Mouse (Mus musculus) adrenal gland, adult 2 months (tissue): ENCODE measurements around the gene Lypd6b. TPM values are rescaled to one million over a fixed set of nuclear protein-coding genes. Genes with fewer than 3 reads are reported as not detected.

Experiments used
- DNase-seq: peaks from one replicate; pipeline ENCODE4 v3.0.0; 2021
- polyA plus RNA-seq: library from polyadenylated mRNA; depleted of rRNA; stranded (reverse); fragments of >200 nt; gene quantifications from 2 replicates; pipeline ENCODE4 v1.2.3, GENCODE M21; 2012
- total RNA-seq, 2 experiments: library from RNA; stranded (reverse); gene quantifications; 2 replicates each; pipeline ENCODE4 v1.2.3; 2021

Gene Lypd6b
- total and polyA plus RNA-seq, 3 experiments, result 0.06 to 1.1 TPM; not detected in 1

DNA sequence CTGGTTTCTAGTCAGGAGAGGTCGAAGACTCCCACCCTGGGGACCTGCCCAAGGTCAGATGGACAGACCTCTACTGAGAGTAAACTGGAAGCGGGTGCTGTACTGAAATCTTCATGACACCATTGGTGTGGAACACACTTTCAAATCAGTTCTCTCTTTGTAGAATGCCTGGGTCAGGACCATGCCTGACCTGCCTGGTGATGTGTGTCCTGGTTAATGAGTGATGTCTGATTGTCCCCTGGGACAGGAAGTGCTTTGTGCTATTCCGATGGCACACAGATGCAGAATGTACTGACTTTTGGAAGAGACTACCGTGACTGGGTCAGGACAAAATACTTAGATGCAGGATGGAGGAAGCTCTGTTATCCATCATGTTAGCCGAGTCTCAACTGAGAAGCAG, 17.0 kb upstream of the Lypd6b start:
- no peak for DNase-seq

DNA sequence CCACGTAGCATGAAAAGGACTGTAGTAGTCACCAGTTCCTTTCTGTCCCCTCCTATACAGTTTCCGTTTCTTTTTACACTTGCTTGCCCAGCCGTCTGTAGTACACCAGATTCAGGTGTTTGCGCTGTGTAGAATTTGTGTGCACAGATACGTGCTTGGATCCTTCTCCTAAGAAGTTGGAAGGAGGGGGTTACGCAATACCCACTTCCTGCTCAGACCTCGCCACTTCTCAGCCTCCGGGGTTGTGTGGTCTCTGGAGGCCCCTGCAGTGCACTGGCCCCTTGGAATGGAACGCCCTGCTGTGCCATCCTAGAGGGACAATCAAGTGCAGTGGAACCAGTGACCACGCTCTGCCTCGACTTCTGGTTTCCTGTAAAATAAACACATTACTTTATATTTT, 16.3 kb upstream of the Lypd6b start:
- no peak for DNase-seq

DNA sequence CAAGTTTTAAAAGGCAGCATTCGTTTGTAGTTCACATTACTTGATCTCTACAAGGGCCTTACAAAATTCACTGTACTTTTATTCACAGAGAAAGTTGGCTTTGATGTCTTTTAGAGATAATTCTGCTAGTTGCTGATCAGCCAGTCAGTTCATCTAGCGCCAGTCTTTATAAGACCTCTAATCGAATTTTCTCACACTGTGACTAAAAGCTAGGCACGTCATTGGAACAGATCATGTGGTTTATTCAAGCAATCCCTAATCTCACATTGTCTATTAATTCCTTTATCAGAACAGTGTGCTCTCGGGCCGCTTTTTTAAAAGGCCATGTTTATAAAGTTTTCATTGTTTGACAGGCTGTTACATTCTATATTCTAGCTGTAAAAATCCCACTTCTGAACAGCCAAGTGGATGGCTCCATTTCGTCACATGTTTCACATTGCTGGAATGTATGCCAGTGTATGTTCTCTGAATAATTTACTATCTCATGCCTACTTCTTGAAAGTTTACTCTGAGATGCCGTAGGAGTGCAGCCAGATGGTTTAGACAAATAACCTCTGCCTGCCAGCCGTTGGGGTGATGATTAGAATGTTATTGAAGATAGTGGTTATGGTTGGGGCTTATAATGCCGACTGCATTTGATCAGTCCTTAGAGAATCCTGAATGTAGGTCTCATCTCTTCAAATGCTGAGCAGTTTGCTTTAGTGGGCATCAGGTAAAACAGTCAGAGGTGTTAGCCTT, 14.1 kb upstream of the Lypd6b start:
- no peak for DNase-seq

DNA sequence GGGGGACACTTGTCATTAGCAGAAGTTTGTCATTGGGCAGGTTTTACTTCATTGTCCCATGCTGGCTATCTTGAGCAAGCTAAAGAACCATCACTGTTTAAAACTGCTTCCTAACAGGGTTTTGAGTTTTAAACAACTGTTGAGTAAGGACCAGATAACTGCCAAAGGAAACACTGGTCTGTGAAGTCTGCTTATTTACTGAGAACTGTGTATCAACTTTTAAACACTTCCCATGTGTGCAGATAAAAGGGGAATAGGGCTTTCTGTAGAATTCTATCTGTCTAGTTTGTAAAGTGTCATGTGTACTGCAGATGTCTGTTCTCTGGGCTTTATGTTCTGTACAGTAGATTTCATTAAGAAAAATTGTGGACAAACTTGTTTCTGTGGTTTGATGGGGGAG, 13.3 kb upstream of the Lypd6b start:
- no peak for DNase-seq

DNA sequence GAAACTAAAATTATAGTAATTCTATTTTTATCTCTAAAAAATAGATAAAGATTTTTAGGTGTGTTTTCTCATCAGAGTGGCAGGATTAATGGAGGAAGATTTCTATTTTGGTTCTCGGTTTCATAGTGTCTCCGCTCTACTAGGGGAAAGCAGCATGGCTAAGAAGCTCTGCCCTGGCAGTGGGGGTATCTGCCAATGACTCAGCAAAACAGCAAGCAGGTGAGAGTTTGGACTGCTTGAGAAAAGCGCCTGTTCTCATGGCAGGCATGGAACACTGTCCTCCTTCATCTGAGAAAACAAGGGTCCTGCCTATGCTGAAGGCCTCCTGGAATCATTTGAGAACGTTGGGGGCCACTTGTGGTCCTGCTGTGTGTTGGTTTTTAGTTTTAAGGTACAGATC, 12.3 kb upstream of the Lypd6b start:
- DNase-seq, result no peak

DNA sequence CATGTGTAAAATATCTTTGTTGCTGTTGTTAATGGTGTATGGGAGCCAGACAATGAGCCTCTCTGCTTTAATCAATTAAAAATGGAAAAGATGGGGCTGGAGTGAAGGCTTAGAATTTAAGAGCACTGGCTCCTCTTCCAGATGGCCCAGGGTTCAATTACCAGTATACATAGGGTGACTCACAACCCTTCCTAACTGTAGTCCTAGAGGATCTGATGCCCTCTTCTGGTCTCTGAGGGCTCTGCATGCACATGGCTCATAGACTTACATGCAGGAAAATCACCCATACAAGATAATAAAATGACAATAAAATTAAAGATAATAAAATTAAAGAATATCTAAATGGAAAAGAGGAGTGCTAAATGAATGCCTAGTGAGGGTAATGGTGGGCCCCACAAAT, 11.8 kb upstream of the Lypd6b start:
- peak; percentile 19 for DNase-seq

DNA sequence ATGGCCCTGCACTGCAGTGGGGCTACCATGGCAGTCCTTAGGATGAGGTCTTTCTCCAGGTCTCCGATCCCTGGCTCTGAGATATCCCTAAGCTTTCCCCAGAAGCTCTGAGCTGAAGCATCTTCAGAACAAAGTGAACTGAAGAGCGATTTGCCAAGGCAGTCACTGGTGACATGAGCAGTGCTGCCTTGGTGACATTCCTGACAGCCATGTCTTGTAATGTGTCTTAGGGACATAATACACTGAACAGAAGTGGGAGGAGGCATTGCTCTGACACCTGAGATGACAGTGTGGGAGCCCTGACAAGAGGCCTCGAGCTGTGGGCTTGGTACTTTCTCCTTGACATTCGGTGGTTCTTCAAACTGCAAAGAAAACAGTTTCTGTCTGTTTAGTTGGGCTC, 11.1 kb upstream of the Lypd6b start:
- no peak for DNase-seq

DNA sequence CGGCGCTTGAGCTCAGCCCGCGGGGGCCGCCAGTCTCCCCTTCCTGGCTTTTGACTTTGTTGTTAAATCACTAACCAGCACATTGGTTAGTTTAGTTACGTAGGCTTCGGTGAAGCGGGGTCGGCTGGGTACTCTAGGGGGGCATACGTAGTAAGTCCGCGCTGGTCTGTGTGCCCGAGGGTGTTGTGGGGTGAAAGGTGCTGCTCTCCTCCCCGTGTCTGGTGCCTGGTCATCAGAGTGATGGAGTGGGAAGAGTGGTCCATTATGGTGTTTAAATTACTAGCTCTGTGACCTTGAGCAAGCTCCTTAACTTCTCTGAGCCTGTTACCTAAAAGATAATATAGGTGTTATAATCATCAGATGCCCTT, 547 bp downstream of the Lypd6b start:
- DNase-seq, result no peak

DNA sequence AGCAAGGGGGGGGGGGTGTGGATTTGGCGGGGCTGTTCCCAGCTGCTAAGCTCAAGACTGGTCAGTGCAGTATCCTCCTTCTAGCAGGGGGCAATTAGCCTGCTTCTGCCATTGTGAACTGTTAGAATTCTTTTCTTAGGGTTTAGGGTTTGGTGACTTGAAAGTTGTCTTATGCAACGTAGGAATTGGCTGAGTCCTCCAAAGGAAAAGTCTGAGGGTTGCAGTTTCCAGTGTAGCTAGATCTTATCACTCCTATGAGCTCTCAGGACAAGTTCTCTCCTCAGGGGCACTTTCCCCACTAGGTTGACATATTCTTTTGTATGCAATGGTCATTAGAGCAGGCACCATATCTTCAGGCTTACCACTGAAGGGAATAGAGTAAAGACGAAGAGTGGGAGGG, 1.2 kb downstream of the Lypd6b start:
- DNase-seq, result no peak

DNA sequence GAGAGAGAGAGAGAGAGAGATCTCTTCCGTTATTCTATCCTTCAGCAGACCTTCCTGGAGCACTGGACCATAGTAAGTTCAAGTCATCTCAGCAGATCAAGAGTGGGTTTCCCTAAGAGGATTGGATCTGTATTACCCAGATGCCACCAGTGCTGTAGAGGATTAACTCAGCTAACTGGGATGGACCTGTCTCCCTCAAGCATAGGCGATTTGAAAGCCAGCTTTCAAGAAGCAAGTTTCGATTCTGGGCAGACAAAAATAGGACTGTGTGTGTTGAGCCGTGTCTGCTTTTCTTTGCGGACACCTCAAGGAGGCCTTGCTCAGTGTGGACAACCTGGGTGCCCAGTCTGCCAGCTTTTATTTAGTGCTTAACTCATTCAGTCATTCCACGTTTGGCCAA, 1.6 kb downstream of the Lypd6b start:
- DNase-seq, result no peak

DNA sequence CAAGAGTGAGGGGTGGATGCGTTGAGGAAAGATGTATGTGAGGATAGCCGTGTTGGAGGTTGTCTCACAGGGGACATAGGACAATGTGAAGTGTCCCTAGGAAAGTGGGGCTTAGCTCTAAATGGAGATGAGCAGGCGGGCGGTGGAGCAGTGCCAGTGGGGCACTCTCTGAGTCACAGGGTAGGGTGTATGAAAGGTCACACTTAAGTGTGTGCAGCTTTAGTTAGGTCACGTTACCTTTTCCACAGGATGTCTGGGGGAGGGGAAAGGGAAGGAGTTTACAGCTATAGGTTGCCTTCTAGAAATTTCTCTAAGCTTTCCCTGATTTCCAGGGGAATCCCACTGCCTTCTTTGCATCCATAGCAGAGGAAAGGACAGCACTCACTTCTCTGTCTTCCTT, 2.0 kb downstream of the Lypd6b start:
- peak; percentile 28 for DNase-seq

DNA sequence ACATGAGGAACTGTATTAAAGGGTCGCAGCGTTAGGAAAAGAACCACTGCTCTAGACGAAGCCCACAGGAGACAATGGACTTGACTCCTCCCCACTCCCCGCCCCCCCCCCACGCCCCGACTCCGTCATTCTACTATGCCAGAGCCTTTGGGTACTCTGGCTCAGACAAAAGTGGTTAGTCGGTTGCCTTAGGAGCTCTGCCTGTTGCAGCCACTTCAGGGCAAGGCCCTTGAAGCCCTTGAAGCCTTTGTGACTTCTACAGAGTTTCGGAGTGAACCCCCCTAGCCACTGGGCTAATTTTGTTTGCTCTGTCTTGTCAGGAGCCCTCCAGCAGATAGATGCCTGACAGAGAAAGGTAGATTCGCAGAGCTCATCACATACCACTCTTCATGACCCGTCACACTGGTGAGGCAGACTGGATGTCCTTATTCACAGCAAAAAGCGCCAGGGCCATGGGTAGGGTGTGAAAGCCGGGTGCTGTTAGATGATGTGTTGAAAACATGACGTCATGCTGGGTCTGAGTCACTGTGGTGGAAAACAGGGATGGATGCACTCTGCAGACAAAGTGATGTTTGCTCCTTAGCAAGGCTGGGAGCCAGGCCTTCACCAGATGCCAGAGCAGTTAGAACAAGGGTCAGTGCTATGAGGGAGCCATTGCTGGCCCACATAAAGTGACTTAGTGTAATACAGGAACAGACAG, 10.1 kb downstream of the Lypd6b start:
- no peak for DNase-seq

DNA sequence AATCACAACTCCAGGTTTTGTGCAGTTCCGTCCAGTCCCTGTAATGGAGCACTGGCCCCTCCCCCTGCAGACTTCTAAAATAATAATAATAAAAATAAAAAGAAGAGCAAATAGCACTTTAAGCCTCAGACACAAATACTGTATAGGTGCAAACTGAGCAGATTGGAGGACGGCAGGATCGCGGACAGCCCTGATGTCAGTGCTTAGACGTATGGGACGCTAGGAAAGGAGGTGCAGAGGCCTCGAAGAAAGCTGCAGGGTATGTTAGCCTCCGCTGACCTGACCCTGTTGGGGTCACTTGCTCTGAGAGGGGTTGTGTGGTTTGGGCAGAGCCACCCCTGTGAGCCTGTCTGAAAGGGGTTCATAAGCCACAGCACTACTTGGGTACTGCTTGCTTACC, 17.0 kb downstream of the Lypd6b start:
- no peak for DNase-seq

DNA sequence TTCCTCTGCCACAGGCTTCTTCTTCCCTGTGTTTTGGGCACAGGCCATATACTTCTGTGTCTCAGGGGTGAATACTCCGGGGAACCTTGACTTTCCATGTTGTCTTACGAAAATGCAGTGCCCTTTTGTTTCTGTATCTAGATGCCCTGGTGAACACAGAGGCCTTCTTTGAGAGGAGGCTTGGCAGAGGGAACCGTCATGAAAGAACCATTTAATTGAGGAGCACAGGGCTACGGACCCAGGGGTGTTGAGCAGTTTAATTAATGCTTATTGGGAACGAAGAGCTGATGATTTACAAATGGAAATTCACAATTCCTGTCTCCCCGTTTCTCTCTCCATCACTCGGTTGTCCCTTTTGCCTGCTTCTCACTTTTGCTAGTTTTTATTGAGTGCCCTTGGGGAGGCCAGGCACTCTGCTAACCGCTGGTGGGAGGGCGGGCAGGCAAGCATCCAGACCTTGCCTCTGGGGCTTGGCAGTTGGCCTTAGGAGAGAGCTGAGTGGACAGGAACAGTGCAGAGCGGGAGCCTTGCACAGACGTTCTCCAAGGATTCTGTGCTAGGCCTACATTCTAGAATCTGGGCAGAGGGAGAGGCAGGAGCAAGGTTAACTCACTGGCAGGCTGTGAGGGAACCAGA, 18.4 kb downstream of the Lypd6b start:
- DNase-seq, result peak; percentile 72

DNA sequence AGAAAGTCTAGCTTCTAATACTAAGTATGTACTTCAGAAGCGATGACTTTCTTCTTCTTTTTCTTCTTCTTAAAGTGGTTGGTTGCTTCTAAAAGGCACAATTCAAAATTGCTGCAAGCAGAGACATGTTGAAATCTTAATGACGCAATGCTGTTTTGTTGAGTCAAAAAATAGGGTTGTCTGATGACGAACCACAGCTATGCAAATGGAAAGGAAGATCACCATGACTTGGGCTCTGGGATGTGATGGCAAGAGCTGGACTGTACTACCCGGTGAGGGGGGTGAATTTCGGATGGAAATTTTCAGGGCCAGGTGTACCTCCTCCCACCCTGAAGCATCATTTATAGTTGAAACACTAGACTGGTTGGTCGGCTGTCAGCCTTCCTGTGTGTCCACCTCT, 22.0 kb downstream of the Lypd6b start:
- DNase-seq, result peak; percentile 40

DNA sequence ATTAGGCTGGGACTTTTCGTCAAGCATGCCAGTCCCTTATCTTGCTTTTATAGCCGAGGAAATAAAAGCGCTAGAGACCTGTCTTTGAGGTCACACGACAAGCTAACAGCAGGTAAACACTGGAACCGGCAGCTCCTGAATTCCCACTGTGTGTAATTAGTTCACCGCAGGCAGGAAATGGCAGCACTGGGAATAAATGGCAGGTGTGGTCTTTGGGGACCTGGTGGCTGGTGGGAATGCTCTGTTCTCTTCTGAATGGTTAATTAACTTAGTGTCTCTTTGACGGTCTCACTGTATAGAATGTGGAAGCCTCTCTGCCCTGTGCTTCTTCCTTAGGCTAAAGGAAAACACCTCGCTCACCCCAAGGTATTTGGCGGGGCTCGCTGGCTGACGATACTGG, 23.9 kb downstream of the Lypd6b start:
- DNase-seq, result no peak

DNA sequence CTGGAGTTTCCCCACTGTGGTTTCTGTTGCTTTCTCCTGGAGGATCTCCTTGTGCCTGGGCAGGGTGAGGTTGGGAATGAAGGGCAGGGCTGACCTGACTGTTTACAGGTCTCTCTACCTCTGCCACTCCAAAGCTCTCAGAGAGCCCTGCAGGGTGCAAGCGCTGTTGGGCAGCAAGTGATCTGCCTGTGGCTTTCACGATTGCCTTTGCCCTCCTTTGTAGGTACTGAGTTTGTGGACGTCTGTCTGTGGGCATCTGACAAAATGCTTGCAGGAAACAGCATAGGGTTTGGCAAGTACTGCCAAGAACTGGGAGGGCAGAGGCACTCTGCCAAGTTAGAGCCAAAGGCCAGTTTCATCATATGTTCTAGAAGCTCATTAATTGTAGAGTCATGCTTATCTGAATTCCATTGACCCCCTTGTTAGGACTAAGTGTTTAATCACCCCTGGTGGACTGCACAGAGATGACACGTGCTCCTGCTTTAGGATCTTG, 24.4 kb downstream of the Lypd6b start:
- DNase-seq, result peak; percentile 84

DNA sequence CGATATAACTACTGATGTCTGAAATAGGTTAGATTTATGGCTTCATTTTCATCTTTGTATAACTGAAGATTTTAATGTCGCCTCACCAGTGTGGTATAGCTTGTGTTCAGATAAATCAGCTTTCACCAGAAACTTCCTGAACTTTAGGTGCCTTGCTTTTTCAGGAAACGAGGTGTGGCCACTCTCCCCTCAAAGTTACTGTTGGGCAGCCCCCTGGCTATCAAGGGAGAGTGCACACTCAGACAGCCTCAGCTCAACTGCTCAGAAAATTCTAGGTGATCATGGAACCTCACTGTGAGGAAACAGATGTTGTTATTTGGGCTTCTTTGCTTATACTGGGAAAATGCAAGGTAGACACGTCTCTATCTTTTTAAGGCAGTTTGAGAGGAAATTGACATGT, 25.7 kb downstream of the Lypd6b start:
- DNase-seq, result no peak

DNA sequence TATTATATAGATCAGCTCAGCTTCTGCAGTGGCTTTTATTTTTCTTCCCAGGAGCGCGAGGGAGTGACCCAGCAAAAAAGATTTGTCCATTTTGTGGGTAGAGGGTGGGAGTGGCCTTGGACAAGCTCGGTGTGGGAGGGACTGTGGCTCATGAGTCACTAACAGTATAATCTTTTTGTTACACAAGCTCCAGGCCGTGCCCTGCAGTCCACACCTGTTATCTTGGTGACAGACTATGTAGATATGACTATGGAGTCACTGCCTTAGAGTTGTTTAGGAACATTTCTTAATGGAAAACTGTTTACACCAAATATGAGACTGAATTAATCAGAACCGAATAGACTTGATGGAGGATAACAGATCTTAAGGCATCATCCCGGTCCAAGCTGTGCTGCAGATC, 26.5 kb downstream of the Lypd6b start:
- DNase-seq, result peak; percentile 73

DNA sequence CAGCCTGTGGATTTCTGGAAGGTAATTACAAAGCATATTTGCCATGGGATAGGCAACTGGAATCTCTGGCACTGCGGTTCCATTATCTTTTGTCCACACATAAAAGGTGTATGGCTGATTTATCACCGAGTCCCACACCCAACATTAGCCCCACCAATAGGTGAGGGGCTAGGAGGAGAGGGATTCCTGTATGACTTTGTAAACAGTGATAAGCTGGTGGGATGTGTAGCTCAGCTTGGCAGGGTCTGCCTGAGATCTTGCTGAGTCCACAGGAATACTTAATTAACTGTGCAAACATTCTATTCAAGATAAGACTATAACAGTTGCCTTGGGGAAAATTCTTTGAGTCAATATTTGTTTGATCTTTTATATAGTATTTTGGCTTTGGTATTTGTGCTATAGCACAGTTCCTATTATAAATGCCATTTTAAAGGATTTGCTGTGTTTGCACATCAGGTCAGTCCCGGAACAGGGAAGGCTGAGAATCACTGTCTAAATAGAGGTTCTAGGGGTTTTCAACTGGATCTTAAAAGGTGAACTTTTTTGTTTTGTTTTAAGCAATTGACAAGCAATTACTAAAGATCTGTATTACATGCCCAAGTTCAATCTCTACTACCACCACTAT, 28.3 kb downstream of the Lypd6b start:
- DNase-seq, result no peak

DNA sequence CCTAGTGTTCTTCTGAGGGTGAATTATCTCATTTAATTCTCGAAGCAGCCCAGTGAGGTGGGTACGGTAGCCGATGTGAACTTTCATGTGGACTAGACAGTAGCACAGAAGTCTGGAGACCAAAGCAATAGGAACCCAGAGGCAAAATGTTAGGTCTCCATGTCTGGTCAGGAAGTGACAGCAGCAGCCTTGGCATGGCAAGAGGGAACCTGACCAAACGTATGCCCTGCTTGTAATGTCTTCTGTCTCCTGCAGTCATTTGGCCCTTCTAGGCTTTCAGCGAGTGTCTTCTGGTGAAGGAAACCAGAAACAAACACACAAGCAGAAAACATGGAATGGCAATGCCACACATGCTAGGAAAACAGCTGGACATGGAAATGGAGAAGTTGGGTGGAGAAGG, 29.1 kb downstream of the Lypd6b start:
- DNase-seq, result no peak

DNA sequence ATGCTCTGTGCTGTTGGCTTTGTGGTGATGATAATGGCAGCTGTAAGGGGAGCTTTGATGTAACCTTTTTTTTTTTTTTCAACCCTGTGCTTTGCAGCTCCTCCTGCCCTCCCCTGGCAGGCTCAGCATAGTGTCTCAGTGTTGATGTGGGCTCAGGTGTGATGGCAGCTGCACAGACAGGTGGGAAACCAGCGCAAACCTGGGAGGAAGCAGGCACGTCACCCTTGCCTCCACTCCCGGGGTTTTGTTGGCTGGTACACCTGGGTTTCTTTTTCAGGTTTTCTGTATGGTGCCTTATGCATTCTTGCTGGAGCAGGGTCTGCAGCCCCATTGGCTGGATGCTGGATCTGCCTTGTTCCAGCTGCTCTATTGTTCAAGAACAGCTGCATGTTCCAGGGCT, 29.7 kb downstream of the Lypd6b start:
- no peak for DNase-seq

DNA sequence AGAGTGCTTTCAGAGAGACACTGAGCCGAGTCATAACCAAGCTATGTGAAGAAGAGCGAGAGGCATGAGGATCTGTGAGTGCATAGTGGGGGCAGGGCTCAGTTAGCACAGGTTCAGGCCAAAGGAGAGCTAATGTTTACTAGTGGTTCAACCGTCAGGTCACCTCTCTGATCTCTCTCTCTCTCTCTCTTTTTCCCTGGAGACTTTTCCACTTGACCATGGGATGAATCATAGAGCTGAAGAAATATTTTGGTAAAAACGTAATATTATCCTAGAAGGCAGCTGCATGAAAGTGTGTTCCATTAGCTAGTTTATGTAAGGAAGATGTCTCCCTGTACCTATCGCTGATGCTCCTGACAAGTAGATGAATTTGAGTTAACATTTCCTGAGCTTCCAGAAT, 30.6 kb downstream of the Lypd6b start:
- no peak for DNase-seq
